Mouse (Mus musculus) ES-E14 (cell line): ENCODE measurements at regions not wholly inside any gene's neighbourhood (a gene's known extent, or its start where the extent isn't known, plus 50 kb on each side); places are given as distances from the start of the nearest gene placed in this dataset.

Experiments used
- CHD2 ChIP-seq: IDR thresholded peaks from 2 replicates; pipeline ENCODE4 v1.6.1; 2014; ENCODE audit warnings: mild to moderate bottlenecking, low read depth, low read length, inconsistent platforms
- HCFC1 ChIP-seq: IDR thresholded peaks from 2 replicates; pipeline ENCODE4 v1.6.1; 2012; ENCODE audit warnings: low read length, inconsistent platforms, borderline replicate concordance; ENCODE audit not compliant: insufficient read depth
- MAFK ChIP-seq: IDR thresholded peaks from 2 replicates; pipeline ENCODE4 v1.6.1; 2014; ENCODE audit warnings: mild to moderate bottlenecking, low read depth, low read length, inconsistent platforms; ENCODE audit not compliant: insufficient read depth
- ZC3H11A ChIP-seq: IDR thresholded peaks from 2 replicates; pipeline ENCODE4 v1.6.1; 2012; ENCODE audit warnings: low read depth, mild to moderate bottlenecking, inconsistent platforms, low read length, borderline replicate concordance

GRCm38 (mm10) chr9:78847890-78848563 is 232.7 kb downstream of the Cd109 start:
- TF ChIP-seq CHD2 (no peak), MAFK (no peak), HCFC1 (no peak), ZC3H11A (no peak)
